Mouse (Mus musculus) intestine, postnatal 0 days (tissue): ENCODE data around the gene Ccpg1os. TPM values are rescaled to one million over a fixed set of nuclear protein-coding genes. Genes with fewer than 3 reads are reported as not detected.
A peak's percentile ranks its signal among the peaks of the same experiment; 100 is the strongest.

Experiments used
- ATAC-seq: fragments of 200-750 bp; cut with Nextera tagmentation; 2 replicates; pipeline ENCODE4 v1.8.0; 2017; ENCODE audit warnings: mild to moderate bottlenecking, moderate TSS enrichment, moderate library complexity
- H3K27ac ChIP-seq: fragments of 300-500 bp; sonication (generic); 2 replicates; pipeline ENCODE4 v1.5.1; 2014; ENCODE audit warnings: mild to moderate bottlenecking, low read depth, low read length, moderate library complexity
- H3K27me3 ChIP-seq: fragments of 300-500 bp; sonication (generic); replicated peaks from 2 replicates; pipeline ENCODE4 v1.6.1; 2014; ENCODE audit warnings: low read length, mixed read lengths; ENCODE audit not compliant: control insufficient read depth, insufficient read depth
- H3K36me3 ChIP-seq: fragments of 300-500 bp; sonication (generic); 2 replicates; pipeline ENCODE4 v1.6.1; 2014; ENCODE audit warnings: mild to moderate bottlenecking, moderate library complexity; ENCODE audit not compliant: control insufficient read depth, insufficient read depth
- H3K4me1 ChIP-seq: fragments of 300-500 bp; sonication (generic); replicated peaks from 2 replicates; pipeline ENCODE4 v1.6.1; 2014; ENCODE audit warnings: antibody characterized with exemption, low read length, mixed read lengths; ENCODE audit not compliant: control insufficient read depth, insufficient read depth
- H3K4me2 ChIP-seq: fragments of 300-500 bp; sonication (generic); replicated peaks from 2 replicates; pipeline ENCODE4 v1.6.1; 2014; ENCODE audit warnings: low read depth, mild to moderate bottlenecking, moderate library complexity
- H3K4me3 ChIP-seq: fragments of 300-500 bp; sonication (generic); 2 replicates; pipeline ENCODE4 v1.5.1; 2014; ENCODE audit warnings: low read depth, low read length
- H3K9ac ChIP-seq: fragments of 300-500 bp; sonication (generic); 2 replicates; pipeline ENCODE4 v1.6.1; 2014; ENCODE audit warnings: mild to moderate bottlenecking, low read depth, low read length
- H3K9me3 ChIP-seq: fragments of 300-500 bp; sonication (generic); 2 replicates; pipeline ENCODE4 v1.6.1; 2016; ENCODE audit warnings: mixed run types; ENCODE audit not compliant: control insufficient read depth
- CTCF ChIP-seq: sonication (generic); IDR thresholded peaks from 2 replicates; pipeline ENCODE4 v1.5.1; 2016; ENCODE audit warnings: low read depth, mild to moderate bottlenecking, control low read depth, antibody characterized with exemption, moderate library complexity
- WGBS: fragments of 180-500 bp; shearing (Covaris S2); extraction: QIAGEN DNeasy Blood & Tissue Kit; methylation state at CpG from one replicate; pipeline ENCODE4 v1.1.7; 2014; 5-methylcytosine and 5-hydroxymethylcytosine counted together
- polyA plus RNA-seq: library from polyadenylated mRNA; unstranded; fragments of >200 nt; fragmentation: Nextera tagmentation; extraction: Ambion mirVana; gene quantifications from 2 replicates; pipeline ENCODE4 v1.2.1, GENCODE M21; 2015

Gene Ccpg1os
- polyA plus RNA-seq, 1 experiment from 2014 or later = 7.7 TPM

DNA sequence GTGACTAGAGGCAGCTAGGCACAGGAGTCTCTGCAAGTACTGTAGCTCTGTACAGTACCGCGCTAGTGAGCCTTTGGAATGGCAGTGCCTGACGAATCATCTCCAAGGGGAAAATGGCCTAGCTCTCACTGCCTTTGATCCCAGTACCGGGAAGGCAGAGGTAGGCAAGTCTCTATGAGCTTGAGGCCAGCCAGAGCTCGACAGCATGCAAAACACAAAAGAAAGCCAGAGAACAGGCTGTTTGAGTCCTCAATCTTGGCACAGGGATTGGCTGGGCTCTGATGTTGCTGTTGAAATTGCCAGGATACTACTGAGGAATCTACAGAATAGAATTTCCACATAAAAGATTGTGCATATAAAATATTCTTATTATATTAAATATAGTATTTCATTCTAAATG, 12.7 kb downstream of the Ccpg1os start:
- Histone ChIP-seq H3K4me3 (no peak overlapping the region), H3K4me1 (no peaks in the 10 kb centered on the region), H3K9me3 (no peaks in the 10 kb centered on the region), H3K4me2 (no peak overlapping the region), H3K27ac (no peak overlapping the region), H3K9ac (no peak overlapping the region), H3K27me3 (no peaks in the 10 kb centered on the region), H3K36me3 (no peaks in the 10 kb centered on the region)
- TF ChIP-seq CTCF = no peak
- WGBS = 86% methylated on average over 5 of the region's 5 CpGs
- no peak for ATAC-seq

GRCm38 (mm10) chr9:72969874-72970273, 15.3 kb downstream of the Ccpg1os start:
- Histone ChIP-seq H3K36me3 (no peaks in the 10 kb centered on the region), H3K4me3 (no peak overlapping the region), H3K4me1 (no peaks in the 10 kb centered on the region), H3K9ac (no peak overlapping the region), H3K27ac (no peak overlapping the region), H3K4me2 (no peak overlapping the region), H3K27me3 (no peaks in the 10 kb centered on the region), H3K9me3 (no peaks in the 10 kb centered on the region)
- peak; percentile 20; the same call in 1 of the 2 replicates for TF ChIP-seq CTCF
- WGBS = 68% methylated on average over 7 of the region's 7 CpGs
- no peak for ATAC-seq

GRCm38 (mm10) chr9:72968349-72969061, 16.7 kb downstream of the Ccpg1os start:
- no peaks in the 10 kb centered on the region for H3K9me3 ChIP-seq
- TF ChIP-seq CTCF = peak; percentile 77
- H3K4me2 ChIP-seq = peak overlapping the region; percentile 27; the same call in 1 of the 2 replicates
- no peaks in the 10 kb centered on the region for H3K4me1 ChIP-seq
- no peak overlapping the region for H3K9ac ChIP-seq
- H3K27me3 ChIP-seq = no peaks in the 10 kb centered on the region
- no peaks in the 10 kb centered on the region for H3K36me3 ChIP-seq
- H3K4me3 ChIP-seq = no peak overlapping the region
- peak; percentile 41; the same call in 1 of the 2 replicates for ATAC-seq
- H3K27ac ChIP-seq = no peak overlapping the region
- whole genome bisulfite sequencing = 28% methylated on average over 11 of the region's 11 CpGs

DNA sequence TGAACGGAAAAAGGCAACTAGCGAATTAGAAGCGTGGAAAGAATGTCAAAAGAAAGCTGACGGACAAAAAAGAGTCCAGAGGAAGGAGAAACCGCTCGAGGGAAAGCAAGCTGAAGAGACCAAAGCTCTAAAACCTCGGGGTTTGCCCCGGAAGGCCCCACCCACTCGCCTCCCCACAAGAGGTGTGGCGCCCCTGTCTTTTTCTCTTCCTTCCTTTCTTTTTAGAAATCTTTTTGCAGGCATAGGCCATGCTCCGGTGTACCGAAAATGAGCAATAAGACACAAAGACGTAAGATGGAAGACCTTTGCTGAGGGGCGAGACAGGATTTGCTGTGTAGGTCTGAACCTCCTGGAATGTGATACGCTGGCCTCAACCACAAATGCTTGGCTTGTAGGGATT, 23.2 kb downstream of the Ccpg1os start:
- Histone ChIP-seq H3K27ac (no peak overlapping the region), H3K36me3 (no peaks in the 10 kb centered on the region), H3K9ac (no peak overlapping the region), H3K4me3 (no peak overlapping the region), H3K4me1 (no peaks in the 10 kb centered on the region), H3K4me2 (no peak overlapping the region), H3K27me3 (no peaks in the 10 kb centered on the region), H3K9me3 (no peaks in the 10 kb centered on the region)
- ATAC-seq = no peak
- TF ChIP-seq CTCF = no peak
- 76% methylated on average over 15 of the region's 15 CpGs for WGBS

- H3K4me2 ChIP-seq = no peak overlapping the region
- no peak overlapping the region for H3K9ac ChIP-seq
- H3K27ac ChIP-seq = no peak overlapping the region
- no peaks in the 10 kb centered on the region for H3K9me3 ChIP-seq
- no peak for TF ChIP-seq CTCF
- H3K4me1 ChIP-seq = no peaks in the 10 kb centered on the region
- no peak for ATAC-seq
- no peaks in the 10 kb centered on the region for H3K27me3 ChIP-seq
- 62% methylated on average over 8 of the region's 8 CpGs for WGBS
- no peak overlapping the region for H3K4me3 ChIP-seq
- no peaks in the 10 kb centered on the region for H3K36me3 ChIP-seq
Observed at GRCm38 (mm10) chr9:72961346-72961745, 23.8 kb downstream of the Ccpg1os start.

GRCm38 (mm10) chr9:72958521-72959450, 26.4 kb downstream of the Ccpg1os start, which contains the start of the genes Dyx1c1 and Gm44503:
Gene Dyx1c1, plus strand, starts transcription at chr9:72958785.
Gene Gm44503, plus strand, starts transcription at chr9:72958852.
- Histone ChIP-seq H3K4me1 (no peaks in the 10 kb centered on the region), H3K9me3 (no peaks in the 10 kb centered on the region), H3K36me3 (no peaks in the 10 kb centered on the region), H3K27ac (no peak within 1 kb of the TSS), H3K9ac (peak within 1 kb of the TSS; percentile 57), H3K4me3 (peak within 1 kb of the TSS; percentile 47), H3K4me2 (peak within 1 kb of the TSS; percentile 74), H3K27me3 (no peaks in the 10 kb centered on the region)
- ATAC-seq = peak; percentile 80
- TF ChIP-seq CTCF = no peak; the same call in none of the 2 replicates
- WGBS = 2% methylated on average over 43 of the region's 43 CpGs
